Mouse (Mus musculus) lung, postnatal 36 days (tissue): ENCODE data around the gene Igfbp4.

Source experiments
- DNase-seq: peaks from one replicate; pipeline ENCODE4 v3.0.0; 2022; ENCODE audit warnings: mixed read lengths

Igfbp4 gene

GRCm38 (mm10) chr11:99041051-99041729 is at the start of gene Igfbp4:
TSS of gene Igfbp4 (plus strand) at chr11:99041244.
- DNase-seq: peak; percentile 51

DNA sequence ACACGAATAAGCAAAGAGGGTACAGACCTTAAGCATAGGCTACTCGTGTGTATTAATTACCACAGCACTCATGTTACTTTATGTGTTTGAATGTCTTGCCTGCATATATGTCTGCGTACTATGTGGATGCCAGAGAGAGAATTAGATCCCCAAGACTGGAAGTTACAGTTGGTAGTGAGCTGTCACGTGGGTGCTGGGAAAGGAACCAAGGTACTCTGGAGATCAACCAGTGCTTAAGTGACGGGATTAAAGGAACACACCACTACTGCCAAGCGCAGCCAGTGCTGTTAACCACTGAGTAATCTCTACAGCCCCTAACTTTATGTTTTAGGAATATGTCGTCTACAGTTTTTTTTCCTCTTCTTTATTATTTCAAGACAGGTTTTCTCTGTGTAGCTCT is 45.1 kb upstream of the Igfbp4 start:
- no peak for DNase-seq

GRCm38 (mm10) chr11:98997659-98998058 is 43.4 kb upstream of the Igfbp4 start:
- no peak for DNase-seq

- DNase-seq: peak; percentile 23
These were observed 42.3 kb upstream of the Igfbp4 start for GRCm38 (mm10) chr11:98998776-98999175.

GRCm38 (mm10) chr11:98999243-98999642 is 41.8 kb upstream of the Igfbp4 start:
- no peak for DNase-seq

DNA sequence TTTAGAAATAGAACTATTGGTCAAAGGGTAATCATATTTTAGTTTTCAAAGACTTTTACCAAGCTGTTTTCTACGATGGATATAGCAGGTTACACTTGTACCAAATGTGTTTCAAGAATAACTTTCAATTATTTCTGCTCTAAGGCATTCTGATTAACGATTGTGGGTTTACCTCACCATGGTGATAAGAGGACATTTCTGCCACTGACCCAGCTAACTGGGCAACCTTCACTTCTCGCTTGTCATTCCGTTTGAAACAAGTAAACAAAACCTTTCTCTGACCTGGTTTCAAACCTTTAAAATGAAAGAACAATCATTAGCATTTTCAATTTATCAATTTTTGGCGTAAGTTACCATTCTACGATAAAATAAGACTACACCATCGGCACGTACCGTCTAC is 34.3 kb upstream of the Igfbp4 start:
- DNase-seq: no peak

DNA sequence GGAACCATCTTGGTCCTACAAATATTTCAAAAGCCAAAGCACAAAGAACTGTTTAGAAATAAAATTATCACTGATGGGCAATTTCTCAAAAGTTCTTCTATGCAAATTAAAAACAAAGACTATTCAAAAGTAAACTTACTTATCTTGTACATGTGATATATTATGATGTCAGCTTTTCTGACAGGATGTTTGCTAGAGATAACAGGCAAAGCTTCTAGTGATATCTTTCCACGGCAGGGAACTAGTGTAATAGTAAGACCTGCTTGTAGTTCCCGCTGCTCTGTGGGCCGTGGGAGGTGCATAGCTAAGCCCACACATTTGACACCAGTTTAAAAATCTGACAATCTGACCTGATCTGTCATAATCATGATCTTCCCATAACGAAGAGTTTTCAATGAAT is 30.9 kb upstream of the Igfbp4 start:
- DNase-seq: no peak

- no peak for DNase-seq
These were observed 30.3 kb upstream of the Igfbp4 start for GRCm38 (mm10) chr11:99010706-99011105.

GRCm38 (mm10) chr11:99013856-99014255 is 27.2 kb upstream of the Igfbp4 start:
- DNase-seq: no peak

DNA sequence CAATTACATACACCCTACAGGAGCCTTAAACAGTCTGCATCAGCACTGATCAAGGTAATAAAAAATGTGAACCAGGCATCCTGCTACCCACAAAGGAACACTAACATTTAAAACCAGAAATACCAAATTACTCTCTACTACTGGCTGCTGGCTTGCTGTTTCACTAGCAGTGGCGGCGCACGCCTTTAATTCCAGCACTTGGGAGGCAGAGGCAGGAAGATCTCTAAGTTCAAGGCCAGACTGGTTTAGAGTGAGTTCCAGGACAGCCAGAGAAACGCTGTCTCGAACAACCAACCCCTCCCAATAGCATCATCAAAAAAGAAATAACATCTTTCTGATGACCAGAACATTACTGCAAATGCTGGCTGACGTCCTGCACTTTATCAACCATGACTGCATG is 21.2 kb upstream of the Igfbp4 start:
- no peak for DNase-seq

GRCm38 (mm10) chr11:99022384-99022933 is 18.6 kb upstream of the Igfbp4 start:
- no peak for DNase-seq

DNA sequence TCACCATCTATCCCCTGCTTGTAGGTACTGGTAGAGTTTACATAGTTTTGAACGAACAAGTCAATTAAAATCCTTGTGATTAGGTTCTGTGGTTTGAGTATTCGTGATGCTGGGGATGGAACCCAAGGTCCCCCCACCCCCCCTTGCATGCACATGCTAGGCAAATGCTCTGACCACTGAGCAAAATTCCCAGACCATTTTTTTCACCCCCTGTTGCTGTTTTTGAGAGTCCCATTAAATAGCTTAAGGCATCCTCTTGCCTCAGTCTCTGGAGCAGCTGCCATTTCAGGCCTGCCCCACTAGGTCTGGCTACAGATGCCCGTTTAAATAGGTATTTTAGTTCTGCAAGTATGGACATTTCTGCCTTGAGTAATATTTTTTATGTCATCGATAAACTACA is 17.9 kb upstream of the Igfbp4 start:
- DNase-seq: no peak

GRCm38 (mm10) chr11:99023500-99024467 is 17.3 kb upstream of the Igfbp4 start, which contains the start of gene Top2a:
TSS of gene Top2a (minus strand) at chr11:99024189.
- DNase-seq: peak; percentile 98

DNA sequence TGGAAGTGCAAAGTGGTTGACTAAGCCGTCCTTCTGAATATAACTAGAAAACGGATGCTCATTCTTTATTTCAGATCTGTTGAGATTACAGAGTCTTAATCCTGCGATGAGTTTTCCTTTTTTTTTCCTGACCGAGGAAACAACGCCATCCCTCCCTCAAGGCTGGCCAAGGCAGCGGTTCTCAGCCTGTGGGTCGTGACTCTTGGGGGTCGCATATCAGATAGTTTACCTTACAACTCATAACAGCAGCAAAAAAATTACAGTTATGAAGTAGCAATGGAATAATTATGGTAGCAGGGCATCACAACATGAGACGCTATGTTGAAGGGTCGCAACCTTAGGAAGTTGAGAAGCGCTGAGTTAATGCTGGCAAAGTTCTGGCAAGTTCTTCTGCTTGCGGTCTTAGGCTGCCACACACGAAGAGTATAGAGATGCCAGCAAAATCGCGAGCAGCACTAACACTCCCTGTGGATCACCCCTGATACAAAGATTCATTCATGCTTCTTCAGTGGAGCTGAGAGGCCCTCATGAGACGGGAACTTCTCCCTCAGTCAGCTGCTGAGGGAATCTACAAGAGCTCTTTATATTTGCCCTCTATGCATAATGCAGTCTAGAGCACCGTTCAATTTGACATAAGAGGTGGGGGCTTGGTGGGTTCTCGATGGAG is 16.4 kb upstream of the Igfbp4 start:
- DNase-seq: no peak

DNA sequence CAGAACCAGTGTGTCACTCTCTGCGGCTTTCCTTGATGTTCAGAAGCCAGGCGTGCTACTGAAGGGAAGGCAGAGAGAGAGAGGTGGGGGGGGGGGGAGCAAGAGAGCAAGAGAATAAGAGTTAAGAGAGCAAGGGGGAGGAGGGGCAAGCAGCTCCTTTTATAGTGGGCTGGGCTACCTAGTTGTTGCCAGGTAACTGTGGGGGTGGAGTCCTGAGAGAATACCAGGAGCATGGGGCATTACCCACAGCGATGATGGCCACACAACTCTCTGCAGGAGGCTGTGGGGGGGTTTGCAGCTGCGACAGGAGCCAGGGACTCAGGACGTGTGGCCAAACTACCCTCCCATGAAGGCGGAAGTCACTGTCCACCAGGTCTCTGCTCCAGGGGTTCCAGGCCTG is 15.2 kb upstream of the Igfbp4 start:
- no peak for DNase-seq

DNA sequence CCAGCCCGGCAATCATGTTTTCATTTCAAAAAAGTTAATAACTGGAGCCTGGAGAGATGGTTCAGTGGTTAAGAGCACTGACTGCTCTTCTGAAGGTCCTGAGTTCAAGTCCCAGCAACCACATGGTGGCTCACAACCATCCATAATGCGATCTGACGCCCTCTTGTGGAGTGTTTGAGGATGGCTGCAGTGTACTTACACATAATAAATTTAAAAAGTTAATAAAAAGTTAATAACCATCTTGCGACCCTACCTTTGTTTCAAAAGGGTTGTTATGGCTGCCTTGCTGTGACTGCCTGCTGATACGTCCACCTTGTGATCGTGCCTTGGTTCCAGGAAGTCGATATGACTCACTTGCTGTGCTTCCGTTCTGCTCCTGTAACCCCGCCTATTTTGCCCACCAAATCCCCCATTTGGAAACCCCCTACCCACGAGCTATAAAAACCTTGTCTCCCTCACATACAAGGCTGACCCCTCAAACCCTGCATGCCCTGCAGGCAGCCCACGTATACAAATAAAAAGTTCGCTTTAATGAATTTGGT is 14.1 kb upstream of the Igfbp4 start:
- no peak for DNase-seq

DNA sequence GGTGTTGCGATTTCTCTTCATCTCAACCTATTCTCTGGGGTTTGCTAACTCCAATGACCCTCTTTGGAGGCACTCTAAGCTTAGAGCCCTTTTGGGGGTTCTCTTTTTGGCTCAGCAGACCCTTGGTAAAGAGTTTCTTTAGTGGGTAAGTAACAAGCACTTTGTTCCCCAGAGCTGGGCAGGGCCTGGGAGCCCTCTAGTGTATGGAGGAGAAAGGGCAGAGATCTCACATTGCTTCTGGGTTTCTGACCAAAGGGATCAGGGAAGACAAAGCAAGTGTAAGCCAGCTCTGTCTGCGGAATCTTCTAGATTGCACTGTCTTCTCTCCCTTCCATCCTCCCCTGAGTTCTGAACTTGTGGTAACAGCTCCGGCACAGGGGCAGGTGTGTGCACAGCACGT is 5.7 kb upstream of the Igfbp4 start:
- DNase-seq: no peak

- DNase-seq: no peak
These were observed 4.8 kb upstream of the Igfbp4 start for GRCm38 (mm10) chr11:99036254-99036653.

DNA sequence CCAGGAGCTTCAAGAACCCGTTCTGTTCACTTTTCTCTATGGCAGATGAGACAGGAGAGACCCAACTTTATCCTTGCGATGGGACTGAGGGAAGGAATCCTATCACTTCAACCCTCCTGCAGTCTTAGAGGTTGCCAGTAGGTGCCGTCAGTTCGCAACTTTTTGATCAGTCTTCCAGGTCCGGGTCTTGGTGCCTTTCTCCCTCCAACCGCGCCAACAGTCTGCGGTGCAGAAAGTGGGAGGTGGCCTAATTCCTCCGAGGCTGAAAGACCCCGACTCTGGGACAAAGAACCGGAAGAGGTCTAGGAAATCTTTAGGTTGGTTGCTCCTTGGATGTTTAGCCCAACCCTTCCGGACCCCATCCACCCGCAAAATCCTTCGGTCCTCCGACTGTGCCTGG is 1.3 kb upstream of the Igfbp4 start:
- DNase-seq: peak; percentile 91

DNA sequence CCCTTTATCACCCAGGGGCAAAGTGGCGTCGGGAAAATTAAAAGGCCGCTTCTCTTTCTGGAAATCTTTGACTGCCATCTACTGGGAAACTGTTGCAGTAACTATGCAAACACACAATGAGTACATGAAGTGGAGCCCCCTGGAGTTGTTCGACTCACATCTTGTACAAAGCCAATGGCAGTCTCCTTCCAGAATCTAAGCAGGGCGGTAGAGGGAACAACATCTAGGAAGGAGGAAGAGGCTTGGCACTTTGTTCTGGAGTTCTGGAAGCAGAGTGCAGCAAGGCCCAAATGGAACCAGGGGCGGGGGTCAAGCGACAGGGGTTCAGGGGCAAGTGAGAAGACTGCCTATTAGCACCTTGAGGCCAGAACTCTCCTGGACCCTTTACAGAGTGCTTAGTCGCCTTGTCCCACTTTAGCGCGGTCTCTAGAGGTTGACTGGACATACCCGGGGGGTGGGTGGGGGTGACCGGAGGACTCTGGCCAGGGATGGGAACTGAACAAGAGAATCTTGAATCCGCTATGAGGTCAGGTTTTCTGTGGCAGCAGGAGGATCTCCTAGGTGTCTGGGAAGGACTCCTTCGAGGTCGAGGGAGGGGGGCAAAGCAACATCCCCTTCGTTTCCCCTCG is 584 bp upstream of the Igfbp4 start:
- DNase-seq: peak; percentile 78

DNA sequence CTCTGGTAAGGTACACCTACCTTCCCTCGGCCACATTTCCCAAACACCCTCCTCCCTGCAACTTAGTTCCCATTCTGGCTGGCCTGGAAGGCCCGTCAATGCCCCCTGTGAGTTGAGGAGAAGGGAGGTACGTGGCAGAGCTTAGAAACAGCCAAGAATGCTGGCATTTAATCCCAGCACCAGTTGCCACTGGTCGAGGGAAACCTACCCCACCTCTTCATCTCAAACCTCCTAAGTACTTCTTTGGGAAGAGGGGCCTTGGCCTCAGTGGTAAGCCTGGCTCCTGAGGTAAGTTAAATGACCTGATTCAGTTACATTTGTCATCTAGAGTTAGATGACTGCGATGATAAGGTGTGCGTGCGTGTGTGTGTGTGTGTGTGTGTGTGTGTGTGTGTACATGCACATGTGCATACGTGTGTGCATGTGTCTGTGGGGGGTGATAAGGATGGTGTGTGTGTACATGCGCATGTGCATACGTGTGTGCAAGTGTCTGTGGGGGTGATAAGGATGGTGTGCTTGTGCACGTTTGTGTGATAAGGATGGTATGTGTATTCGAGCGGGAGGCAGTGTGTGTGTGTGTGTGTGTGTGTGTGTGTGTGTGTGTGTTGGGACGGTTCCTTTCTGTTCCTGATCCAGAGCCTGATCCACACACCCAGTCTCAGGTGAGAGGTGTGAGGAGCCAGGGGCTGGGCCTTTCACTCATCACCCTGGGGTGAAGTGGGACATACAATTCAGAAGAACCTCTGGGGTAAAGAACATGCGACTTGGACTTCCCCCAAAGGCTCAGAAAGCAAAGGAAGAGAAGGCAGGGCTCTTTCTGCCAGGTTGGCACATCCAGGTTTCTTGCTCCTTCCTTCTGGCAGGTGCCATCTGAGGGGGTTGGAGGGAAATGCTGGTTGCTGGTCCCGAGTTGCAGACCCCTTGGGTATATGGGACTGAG is 1.1 kb downstream of the Igfbp4 start:
- no peak for DNase-seq
